Mouse (Mus musculus) lung, postnatal 10 days (tissue): ENCODE measurements around the gene Ubxn7.

Source experiments
- DNase-seq: peaks from one replicate; pipeline ENCODE4 v3.0.0; 2021

Ubxn7 gene

GRCm38 (mm10) chr16:32384885-32385284, 52.8 kb downstream of the Ubxn7 start:
- no peak for DNase-seq

- DNase-seq, result no peak
Measured at GRCm38 (mm10) chr16:32386826-32387225, 54.8 kb downstream of the Ubxn7 start.

- DNase-seq, result no peak
Measured at GRCm38 (mm10) chr16:32389049-32389448, 57.0 kb downstream of the Ubxn7 start.

DNA sequence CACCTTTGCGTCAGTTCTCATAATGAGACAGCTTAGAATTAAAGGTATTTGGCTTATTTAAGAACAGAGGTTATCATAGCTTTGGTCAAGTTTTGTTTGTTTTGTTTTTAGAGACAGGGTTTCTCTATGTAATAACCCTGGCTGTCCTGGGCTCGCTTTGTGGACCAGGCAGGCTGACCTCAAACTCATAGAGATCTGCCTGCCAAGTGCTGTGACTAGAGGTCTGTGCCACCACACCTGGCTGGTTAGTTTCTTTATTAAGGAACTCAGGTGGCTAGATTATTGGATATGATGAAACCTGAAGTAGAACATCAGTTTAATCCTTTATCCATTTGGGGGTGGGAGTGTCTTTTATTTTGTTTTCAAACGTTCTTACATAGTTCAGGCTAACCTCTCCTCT, 57.8 kb downstream of the Ubxn7 start:
- DNase-seq, result no peak

DNA sequence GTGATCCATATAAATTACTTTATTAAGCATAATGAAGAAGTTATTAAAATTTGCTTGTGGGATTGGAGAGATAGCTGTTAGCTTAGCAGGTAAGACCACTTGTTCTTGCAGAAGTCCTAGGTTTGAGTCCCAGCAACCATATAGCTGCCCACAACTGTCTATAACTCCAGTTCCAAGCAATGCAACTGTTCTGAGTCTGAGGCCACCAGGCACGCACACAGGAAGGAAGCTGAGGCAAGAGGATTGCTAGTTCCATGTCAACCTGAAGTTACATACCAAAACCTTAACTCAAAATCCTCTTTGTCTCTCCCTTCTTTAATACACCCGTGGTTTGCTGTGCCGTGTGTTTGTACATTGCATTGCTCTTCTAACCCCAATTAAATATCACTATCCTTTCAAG, 58.8 kb downstream of the Ubxn7 start:
- no peak for DNase-seq

- no peak for DNase-seq
Measured at GRCm38 (mm10) chr16:32395679-32396540, 63.9 kb downstream of the Ubxn7 start.

DNA sequence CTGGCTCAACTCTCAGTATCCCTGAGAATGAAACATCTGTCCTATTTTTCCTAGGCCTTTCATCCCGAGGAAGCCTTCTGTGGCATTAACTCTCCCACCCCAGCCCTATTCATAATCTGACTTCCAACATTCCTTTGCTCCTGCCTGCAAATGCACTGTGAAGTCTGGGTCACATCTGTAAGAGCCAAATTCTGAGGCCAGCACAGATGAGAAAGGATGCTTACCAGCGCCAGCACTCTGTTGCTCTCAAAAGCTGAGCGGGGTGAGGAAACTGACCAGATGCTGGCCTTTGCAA, 64.4 kb downstream of the Ubxn7 start:
- DNase-seq, result no peak

DNA sequence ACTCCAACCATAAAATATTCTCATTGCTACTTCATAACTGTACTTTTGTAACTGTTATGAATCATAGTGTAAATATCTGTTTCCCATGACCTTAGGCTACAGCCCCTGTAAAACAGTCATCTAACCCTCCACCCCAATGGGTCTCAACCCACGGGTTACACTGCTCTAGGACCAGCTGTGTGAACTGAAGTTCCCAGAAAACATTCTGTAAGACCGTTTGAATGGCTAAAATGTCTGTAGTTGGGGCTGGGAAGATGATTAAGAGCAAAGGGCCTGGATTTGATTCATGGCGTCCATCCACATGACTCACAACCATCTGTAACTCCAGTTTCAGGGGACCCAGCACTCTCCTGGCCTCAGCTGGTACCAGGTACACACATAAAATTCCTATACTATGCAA, 66.1 kb downstream of the Ubxn7 start:
- no peak for DNase-seq

DNA sequence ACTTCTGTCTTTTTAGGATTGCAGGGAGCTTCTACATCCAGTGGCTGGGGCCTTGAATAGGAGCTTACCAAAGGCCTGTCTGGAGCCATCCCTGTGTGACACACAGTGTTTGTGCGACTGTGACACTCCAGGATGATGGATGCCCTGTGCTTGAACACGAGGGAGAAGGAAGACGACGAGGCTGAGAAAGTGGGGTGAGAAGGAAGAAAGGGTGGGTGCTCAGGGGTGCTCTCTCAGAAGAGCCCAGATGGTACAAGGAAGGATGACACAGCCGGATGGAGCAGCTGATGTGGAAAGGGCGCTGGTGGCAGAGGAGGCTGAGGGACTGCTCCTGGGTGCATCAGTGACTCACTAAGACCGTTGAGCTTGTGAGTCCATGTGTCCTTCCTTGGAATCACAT, 68.2 kb downstream of the Ubxn7 start, which contains the start of gene Tm4sf19:
Gene Tm4sf19, plus strand, starts transcription at position 240 of the 400 bp plus-strand sequence.
- DNase-seq, result no peak

DNA sequence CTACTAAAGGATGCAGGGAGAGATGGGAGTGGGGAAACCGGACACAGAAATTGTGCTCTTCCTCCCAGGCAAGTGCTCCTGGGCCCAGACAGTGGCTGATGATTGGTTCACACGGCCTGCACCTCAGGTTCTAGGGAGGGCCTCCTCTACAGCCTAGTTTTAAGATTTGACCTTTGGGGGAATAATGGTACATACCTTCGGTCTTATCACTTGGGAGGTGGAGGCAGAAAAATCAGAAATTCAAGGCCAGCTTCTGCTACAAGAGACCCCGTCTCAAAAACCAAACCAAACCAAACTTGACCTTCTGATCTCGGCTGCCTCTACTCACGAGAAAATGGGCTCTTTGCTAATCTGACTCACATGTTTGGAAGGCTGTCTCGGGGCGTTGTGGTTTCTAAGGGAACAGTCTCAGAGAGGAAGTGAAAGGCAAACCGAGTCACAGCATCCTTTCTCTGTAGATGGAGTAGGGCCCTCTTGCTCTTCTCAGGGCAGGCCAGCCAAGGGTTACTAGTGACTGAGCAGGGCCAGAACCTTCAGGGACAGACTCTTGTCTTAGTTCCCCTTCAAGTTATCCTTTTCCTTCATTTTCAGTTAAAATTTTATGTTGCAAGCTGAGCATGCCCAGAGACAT, 69.4 kb downstream of the Ubxn7 start:
- DNase-seq, result no peak

GRCm38 (mm10) chr16:32402818-32403217, 70.8 kb downstream of the Ubxn7 start:
- DNase-seq, result no peak

GRCm38 (mm10) chr16:32405716-32406115, 73.7 kb downstream of the Ubxn7 start:
- no peak for DNase-seq

GRCm38 (mm10) chr16:32406671-32407070, 74.6 kb downstream of the Ubxn7 start:
- DNase-seq, result no peak

- DNase-seq, result no peak
Measured at GRCm38 (mm10) chr16:32407730-32408129, 75.7 kb downstream of the Ubxn7 start.

GRCm38 (mm10) chr16:32417457-32417856, 85.4 kb downstream of the Ubxn7 start:
- DNase-seq, result no peak

DNA sequence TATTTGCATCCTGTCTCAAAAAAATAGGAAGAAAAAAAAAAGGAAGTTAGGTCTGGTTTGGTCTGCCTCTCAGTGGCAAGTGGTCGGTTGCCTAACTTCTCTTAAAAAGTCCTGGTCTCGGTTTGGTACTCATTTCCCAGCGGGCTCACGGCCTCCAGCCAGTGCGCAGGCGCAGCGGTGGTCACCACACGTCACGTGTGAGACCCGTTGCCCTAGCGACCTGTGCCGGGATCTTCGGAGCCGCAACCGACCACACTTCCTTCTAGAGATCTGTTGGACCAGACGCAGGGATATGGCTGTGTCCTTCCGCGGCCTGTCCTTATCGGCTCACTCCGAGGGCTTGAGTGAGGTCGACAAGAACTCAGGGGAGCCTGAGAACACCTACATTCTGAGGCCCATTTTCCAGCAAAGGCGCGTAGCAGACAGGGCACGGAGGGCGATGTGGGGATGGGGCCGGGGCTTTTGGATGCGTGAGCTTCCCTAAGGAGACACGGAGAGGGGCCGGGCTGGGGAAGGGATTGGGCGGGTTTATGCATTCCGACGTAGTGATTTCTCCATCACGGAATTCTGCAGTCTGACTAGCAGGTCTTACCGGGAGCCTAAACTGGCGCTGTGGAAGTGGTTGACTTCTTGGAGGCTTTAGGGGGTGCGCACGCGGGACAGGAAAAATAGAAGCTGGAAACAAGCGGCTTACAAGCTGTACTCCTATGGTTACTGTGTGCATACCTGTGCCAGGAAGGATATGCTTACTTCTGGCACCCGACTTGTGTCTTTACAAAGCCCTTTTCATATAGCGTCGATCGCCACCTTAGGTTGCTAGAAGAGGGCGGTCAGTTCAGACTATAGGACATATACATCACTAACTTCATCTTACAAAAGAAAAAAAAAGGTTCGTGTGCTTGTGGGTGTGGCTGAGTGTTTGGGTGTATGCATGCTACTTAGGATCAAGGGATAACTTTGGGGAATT, 87.7 kb downstream of the Ubxn7 start, which contains the start of gene Tctex1d2:
Gene Tctex1d2, plus strand, starts transcription at position 186 of the 967 bp plus-strand sequence.
- peak; percentile 97 for DNase-seq

- no peak for DNase-seq
Measured at GRCm38 (mm10) chr16:32427506-32427905, 95.4 kb downstream of the Ubxn7 start.

DNA sequence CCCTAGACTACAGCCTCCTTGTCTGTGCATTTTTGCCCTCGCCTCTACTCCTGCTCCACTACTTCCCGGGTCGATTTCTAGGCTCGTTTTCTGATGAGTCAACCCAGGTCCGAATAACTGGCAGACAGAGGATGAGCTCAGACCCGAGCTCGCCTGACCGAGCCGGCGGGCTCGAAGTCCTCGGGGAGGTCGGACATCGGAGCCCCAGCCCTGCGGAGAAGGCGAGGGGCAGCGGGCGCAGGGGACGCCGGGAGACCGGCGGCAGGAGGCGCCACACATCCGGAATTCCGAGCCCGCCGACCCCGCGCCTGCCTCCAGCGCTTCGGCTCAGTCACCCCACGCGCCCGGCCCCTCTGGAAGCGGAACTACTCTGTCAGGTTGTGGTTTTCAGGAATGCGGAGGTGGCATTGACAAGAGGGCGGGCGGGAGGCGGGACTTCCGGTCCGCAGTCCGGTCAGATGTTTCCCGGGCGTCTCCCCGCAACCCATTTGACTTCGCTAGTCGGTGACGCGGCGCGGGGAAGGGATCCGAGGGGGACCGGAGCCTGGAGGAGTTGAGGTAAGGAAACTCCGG, 98.5 kb downstream of the Ubxn7 start, which contains the start of gene Pcyt1a:
Gene Pcyt1a, plus strand, starts transcription at position 448 of the 573 bp plus-strand sequence.
- DNase-seq, result peak; percentile 94

GRCm38 (mm10) chr16:32431047-32431591, 99.1 kb downstream of the Ubxn7 start:
- DNase-seq, result peak; percentile 19

DNA sequence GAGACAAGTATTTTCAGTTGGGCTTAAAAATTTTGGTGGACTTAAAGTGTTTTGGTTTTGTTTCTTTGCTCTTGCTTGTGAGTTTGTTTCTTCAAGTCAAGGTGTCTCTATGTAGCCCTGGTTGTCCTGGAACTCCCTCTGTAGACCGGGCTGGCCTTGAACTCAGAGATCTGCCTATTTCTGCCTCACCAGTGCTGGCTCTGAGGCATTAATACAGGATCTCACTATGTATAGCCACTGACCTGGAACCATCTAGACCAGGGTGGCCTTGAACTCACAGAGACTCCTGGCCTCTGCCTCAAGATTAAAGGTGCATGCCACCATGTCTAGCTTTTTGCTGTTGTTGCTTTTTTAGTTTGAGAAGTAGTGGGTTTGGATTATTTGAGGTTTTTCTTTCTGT, 99.9 kb downstream of the Ubxn7 start:
- DNase-seq, result no peak

GRCm38 (mm10) chr16:32433138-32433537, 101.1 kb downstream of the Ubxn7 start:
- no peak for DNase-seq

GRCm38 (mm10) chr16:32434066-32434465, 102.0 kb downstream of the Ubxn7 start:
- DNase-seq, result peak; percentile 80
